Mouse (Mus musculus) layer of hippocampus, postnatal 25 days (tissue): ENCODE results near the gene Dhx40. TPM values are rescaled to one million over a fixed set of nuclear protein-coding genes. Genes with fewer than 3 reads are reported as not detected.

Source experiments
- DNase-seq, 2 experiments: peaks; one replicate each; pipeline ENCODE4 v3.0.0; 2022; ENCODE audit warnings: mixed read lengths in 2 of 2, low spot score in 1 of 2; ENCODE audit errors: extremely low spot score in 1 of 2
- total RNA-seq, 2 experiments: library from RNA; stranded (reverse); gene quantifications; 2 replicates each; pipeline ENCODE4 v1.2.3; 2021

Gene Dhx40
- total RNA-seq: 10 to 100 TPM; 29.2 to 33.9 TPM

DNA sequence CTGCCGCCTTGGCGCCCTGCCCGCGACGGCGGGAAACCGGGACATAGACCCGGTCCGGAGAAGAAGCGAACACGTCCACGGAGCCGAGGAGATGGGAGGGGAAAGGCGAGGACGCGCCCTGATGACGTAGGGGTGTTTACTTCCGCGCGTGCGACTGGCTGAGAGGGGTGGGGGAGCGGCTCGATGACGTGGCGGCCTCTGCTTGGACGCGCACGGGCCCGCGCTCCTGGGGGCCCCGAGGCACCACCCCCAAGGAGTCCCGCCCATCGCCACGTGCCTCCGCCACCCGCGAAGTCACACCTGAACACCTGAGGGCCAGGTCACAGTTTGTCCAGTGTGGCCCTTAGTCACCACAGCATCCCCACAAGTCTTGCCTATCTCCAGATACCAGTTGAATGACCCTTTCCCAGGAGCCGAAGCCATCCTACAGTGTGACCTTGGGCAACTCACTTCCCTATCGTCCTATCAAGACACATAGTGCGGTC is at the start of gene Dhx40:
Gene Dhx40 (minus strand): TSS at position 242 of the 485 bp plus-strand sequence.
- DNase-seq: peak; percentile 90 to 92

DNA sequence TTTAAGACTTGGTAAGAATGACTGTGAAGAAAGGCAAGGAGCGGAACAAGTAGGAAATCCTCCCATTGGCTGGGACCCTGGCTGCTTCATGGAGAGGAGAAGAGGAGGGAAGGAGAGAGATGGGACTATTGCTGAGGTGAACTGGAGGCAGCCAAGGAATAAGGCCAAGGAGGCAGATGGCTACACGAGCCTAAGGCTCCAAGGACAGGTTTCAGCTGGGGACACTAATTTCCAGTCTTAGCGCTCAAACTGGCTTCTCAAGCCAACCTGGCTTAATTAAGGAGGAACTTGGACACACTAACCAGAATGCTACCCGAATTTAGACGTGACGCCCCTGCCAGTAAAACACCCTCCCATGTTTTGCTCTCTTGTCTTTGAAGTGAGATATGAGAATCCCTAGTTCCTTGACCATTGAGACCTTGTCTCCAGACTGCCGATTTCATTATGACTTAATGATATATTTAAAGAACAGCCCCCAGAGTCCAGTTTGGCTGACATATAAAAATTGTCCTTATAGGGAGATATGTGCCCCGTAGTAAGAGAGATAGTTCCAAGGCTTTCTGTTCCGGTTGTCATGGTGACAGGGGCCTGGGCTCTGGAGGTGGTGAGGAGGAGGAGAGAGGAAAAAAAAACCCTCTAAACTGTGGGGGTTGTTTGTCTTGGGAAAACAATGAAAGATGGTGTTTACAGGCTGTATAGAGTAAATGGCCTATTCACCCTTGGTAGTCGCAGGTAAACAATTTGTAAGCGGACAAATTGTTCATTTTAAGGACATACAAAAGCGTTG is 48.3 kb upstream of the Dhx40 start:
- DNase-seq: peak in 1 of 2 experiments; percentile 16

DNA sequence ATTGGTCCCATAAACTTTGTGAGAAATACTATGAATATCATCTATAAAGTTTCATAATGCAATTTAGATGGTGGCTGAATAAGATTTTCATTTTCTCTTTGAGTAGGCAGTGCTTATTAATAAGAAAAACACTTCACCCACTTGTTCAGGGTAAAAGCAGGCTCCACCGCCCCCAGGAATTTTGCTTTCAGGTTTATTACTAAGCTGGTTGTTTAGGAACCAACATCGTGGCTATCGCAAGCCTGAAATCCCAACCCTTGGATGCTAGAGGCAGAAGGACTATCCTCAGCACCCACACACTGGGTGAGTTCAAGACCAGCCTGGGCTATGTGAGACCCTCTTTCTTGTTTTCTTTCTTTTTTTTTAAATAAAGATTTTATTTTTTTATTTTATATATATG is 45.5 kb upstream of the Dhx40 start:
- no peak for DNase-seq

DNA sequence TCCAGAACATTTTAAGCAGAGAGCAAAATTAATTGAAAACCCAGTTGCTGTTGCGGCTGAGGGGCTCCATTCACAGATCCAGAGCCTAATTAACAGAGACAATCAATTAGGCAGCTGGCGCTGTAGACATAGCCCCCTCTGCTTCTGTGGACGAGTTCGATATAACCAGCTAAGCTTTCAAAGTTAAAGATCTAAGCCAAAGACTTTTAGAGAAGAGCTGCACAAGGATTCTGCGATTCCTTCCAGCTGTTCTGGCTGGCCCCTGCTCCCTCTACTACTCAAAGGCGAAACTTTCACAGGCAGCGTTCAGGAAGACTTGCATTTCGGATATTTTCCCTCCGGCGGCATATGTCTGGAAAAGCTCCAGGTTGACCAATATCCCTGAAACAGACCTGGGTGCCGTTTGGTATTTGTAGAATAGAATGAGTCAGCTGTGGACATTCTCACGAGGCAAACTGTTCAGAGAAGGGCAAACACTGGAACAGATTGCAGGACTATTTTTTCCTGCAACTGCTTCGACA is 45.0 kb upstream of the Dhx40 start:
- DNase-seq: no peak

DNA sequence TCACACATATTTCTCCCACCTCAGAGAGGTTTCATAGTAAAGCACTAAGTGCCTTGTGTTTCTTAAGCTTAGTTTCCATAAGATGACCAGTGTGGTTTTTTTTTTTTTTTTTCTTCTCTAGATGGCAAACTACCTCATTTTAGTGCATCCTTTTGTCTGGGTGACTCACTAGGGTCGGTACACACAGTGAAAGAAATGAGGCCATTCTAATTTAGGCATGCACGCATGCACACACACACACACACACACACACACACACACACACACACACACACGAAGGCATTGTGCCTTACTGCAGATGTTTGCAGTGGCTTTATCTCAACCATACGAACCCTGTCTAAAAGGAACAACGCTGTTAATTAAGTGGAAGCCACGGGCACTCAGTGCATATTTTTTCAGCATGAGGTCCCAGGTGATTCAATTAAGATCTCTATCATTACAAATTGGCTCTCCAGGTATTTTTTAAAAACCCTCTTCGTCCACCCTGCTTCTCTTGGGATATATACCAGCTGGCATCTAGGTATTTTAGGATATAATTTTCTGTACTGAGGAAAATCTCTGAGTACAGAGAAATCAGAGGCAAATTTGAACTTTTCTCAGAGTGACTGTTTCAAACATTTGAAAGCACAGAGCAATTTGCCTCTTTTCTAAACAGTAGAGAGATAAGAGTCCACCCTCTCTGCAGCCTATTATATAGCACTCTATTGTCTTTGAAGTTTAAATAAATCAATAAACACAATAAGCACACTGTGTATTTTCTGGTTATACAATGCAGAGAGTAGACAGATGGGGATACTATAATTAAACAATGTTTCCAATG is 44.4 kb upstream of the Dhx40 start:
- no peak for DNase-seq

DNA sequence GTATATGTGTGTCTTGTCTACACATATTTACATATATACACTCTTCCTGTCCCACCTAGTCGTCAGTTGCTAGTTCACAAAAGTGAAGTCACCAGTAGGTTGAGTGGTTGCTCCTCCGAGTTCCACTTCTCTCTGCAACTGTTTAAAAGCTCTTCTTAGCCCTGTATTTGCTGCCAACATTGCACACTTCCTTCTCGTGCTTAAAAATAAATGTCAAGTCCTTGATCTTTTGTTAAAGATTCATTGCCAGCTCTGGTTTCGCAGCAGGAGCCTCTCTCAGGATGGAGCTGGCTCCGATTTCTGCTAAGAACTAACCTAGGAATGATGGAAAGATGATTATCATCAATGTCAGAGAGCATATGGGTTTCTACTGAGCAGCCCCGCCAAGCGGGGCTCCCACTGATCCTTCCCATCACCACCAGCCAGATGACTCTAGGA is 43.7 kb upstream of the Dhx40 start:
- DNase-seq: no peak

DNA sequence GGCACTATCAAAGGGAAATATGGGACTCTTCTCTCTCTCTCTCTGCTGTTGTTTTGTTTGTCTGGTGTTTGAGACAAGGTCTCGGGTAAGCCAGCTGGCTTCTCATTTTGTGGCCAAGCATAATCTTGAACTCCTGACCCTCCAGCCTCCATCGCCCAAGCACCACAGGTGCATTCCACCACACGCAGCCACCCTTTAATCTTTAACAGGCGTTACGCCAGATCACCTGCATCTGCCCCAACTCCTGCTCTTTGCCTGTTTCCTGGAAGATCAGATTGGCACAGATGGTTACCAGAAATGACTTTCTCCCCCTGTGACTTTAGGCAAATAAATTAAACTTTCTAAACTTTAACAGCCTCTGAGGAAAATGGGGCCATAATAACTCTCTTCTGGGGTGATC is 36.3 kb upstream of the Dhx40 start:
- no peak for DNase-seq

DNA sequence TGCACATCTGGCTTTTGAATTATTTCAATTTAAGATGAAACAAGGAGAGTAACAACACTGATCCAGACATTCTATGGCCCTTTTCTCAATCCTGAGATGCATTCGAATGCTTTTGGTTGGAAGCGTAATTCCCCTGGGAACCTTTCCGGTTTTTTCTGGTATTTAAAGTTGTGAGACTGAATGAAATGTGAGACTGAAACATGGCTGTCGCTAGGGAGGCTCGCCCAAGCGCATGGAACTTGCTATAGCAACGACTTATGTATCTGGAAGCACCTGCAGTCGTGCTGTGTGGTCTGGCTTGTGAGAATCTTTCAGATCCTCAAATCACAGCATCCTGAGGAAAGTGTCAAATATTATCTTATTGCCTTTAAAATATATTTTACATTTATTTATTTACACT is 33.7 kb upstream of the Dhx40 start:
- no peak for DNase-seq

DNA sequence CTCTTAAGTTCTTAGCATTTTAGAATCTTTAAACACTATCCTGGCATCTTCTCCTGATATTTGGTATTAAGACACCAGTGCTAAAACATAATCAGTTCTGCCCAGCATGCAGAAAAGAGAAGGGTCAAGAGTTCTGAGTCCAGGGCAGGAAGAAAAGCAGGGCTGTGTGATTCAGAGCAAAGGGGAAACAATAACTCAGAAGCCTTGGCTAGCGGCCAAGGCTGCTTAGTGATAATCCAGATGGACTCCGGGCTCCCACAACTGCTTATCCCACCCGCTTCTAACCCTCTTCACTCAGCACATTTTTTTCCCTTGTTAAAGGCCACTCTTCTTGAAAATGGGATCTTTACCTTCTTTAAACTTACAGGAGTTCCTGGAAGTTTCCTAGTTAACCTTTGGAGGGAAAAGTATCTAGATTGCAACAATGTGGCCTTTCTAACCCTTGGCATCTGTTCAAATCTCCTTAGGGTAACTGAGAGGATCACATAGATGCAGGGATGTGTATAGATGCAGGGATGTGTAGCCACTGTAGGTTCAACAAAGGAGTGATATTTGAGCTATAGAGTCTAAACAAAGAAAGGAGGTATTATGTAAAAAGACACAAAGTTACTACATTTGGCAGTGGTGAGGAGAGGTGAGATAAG is 33.1 kb upstream of the Dhx40 start:
- no peak for DNase-seq

DNA sequence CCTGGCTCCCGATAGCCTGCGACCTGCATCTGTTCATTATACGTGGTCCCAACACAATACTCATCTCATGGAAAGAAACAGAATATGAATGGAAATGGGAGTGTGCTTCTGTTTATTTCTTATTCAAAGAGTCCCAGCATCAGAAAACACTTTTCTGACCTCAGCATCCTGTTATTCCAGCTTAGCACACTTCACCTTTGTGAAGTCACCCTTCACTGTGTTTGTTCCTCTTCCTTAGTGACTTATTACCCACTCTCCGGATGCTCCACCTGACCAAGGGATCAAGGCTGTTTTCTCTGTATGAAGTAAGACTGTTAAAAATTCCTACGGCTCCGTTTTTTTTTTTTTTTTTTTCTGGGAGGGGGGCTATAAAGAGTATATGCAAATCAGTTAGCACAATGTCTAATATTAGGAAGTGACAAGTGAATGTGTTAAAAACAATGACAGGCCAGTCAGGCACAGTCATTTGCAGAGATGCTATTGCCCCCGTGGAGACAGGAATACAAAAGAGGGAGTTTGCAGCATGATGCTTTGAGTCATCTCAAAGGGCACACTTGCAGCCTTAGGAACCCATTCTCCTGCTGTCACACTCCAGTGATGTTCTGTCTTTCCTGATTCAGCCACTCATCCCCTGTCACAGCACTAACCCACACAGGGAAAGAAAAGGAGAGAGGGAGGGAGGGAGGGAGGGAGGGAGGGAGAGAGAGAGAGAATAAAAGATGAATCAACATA is 32.3 kb upstream of the Dhx40 start:
- no peak for DNase-seq

DNA sequence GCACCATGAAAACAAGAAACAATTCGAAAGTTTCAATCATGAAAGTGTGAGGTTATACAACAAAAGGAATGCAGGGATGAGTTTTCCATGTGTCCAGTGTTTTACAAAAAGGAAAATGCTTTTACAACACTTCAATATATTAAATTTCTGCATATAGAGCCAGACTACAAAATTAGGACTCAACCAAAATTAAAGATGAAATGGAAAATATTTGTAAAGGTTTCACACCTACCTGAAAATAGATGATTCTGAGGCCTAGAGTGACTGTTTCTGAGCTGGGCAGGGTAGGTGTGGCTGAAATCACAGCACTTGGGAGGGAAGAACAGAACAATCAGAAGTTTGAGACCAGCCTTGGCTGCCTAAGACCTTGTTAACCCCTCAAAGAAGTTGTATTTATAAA is 31.2 kb upstream of the Dhx40 start:
- no peak for DNase-seq

DNA sequence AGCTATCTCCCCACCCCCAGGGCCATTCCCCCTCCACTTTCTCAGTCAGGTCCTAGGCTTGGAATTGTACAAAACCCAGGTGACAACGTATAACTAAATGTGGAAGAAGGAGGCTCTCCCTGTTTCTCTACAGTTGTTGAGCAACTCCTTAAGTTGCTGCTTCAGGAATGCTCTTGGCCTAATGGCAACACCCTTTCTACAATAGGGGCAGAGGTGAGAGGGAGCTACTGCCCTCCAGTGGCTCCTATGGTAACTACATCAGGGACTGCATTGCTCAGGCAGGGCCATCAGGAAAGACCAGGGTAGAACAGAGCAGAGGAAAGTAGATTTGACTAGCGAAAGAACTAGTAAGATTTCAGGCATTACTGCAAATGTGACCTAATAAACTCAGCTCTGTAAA is 28.8 kb upstream of the Dhx40 start:
- peak in 1 of 2 experiments; percentile 62 for DNase-seq

DNA sequence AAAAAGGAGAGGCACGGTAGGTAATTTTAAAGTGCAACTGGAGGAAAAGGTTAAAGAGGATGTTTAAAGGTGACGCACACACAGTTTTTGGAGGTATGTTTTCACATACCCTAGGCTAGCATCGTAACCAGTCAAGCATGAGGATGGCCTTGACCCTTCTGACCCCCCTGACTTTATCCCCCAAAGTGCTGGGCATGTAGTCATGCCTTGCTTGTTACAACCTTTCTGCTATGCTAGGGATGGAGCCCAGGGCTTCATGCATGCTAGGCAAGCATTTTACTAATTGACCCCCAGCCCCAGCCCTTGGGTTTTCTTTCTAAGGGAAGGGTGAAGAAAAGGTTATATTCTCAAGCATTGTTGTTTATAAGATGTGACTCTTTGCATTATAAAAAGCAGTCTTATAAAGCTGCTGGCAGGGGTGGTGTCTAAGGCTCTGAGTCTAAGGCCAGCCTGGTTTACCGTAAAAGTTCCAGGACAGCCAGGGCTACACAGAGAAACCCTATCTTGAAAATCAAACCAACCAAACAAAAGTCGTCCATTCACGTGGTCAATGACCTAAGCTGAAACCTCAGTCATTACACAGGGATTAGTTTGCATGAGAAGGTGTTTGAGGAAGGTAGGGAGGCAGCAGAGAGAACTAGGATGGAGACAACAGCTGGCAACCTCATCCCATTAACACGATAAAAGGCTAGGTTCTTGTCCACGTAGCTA is 27.2 kb upstream of the Dhx40 start:
- DNase-seq: no peak

DNA sequence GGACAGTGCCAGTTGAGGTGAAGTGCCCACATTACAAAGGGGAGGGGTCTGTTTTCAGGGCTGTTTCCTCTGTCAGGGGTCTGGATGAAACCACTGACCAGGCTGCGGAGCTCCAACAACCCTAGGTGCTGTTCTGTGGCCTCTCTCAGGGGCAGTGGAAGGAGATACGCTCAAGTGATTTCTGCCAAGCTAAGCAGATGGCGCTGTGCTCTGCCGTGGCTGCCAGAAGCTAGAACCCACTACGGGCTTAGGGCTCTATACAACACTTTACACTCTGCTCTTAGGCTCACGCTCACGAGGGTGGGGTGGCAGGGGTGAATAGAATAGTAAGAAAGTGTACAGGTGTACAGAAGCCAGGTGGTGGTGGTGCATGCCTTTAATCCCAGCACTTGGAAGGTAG is 26.5 kb upstream of the Dhx40 start:
- no peak for DNase-seq

DNA sequence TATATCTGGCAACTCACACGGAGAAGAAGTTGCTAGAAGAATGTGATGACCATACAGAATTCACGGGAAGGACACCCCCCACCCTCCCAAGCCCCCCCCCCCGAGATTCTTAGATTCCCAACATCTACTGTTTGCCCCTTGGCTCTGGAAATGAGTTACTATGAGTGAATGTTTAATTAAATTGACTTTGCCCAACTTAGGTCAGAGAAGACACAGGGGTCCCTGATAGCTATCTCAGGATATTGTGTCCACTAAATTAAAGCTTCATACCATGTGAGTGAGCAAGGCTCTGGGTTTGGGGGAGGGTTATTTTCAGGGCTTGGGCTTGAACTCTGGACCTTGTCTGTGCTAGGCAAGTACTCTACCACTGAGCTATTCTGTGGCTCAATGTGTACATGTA is 25.6 kb upstream of the Dhx40 start:
- DNase-seq: no peak

DNA sequence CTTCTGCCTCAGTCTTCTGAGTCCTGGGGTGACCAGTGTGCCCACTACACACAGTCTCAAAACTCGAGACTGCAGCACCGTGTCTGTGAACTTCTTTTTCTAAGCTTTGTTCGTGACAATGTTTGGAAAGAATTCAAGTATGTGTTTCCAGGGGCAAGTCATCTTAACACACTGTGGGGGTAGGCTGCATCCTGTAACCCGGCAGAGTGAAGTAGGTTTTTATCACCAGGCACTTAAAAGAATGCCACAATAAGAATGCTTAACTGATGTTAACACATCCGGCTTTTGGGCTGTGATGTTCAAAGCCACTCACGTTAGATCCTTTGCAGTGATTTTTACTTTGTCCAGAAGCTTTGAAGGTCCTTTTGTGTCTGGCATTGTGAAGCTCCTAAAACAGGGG is 20.9 kb upstream of the Dhx40 start:
- no peak for DNase-seq

DNA sequence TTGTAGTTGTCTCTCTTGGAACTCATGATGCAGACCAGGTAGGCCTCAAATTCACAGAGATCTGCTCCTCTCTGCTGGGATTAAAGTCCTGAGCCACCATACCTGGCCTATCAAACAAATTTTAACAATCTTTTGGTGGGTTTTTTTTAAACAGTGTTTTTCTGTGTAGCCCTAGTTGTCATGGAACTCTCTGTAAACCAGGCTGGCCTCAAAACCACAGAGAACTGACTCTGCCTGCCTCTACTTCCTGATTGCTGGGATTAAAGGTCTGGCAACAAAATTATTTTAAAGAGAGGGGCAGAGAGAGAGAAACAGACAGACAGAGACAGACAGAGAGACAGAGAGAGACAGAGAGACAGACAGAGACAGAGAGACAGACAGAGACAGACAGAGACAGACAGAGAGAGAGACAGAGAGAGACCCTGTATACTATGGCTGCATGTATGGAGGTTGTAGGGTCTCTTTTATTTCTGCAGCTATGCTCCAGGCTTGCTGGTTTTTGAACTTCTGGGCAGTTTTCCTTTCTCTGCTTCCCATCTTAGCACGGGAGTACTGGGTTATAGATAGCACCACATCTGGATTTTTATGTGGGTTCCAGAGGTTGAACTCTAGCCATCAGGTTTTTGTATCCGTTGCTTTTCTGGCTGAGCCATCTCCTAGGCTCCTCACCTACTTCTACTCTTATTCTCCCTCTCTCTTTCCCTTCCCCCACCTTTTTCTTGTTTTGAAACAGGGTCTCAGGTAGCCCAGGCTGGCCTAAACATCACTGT is 20.1 kb upstream of the Dhx40 start:
- no peak for DNase-seq

DNA sequence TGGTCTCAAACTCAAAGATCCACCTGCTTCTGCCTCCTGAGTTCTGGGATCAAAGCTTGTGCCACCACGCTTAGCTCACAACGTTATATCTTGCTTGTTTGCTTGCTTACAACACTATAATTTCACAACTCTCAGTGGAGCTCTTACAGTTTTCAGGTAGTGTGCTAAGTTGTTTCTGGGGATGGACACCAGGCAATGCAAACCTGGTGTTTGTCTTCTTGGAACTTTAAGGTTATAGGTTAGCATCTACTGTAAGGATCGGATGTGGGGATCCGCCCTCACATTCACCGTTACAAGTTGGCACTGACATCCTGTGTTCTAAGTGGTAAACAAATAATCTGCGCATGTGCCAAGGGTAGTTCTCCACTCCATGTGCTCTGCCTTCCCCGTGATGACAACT is 16.9 kb upstream of the Dhx40 start:
- no peak for DNase-seq

DNA sequence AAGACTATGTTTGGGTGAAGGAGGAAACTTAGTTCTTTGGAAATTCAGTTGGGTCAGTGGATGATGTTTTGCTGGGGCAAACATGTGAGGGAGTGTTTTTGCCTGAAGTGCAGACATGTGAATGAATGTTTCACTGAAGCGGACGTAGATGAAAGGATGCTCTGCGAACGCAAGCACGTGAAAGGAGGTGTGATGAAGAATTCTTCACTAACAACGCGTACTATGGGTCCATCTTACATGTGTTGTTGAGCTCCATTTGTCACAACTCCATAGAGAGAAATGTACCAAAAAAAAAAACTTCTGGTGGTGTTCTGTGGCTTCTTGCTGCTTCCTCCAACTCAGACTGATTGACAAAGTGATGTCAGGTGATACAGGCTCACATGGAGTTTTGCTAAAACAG is 15.0 kb upstream of the Dhx40 start:
- no peak for DNase-seq
